Mouse (Mus musculus) hindbrain, embryonic 16.5 days (tissue): ENCODE data around the gene Chdh. TPM values are rescaled to one million over a fixed set of nuclear protein-coding genes. Genes with fewer than 3 reads are reported as not detected.

ENCODE experiments used
- ATAC-seq: fragments of 200-750 bp; cut with Nextera tagmentation; 2 replicates; pipeline ENCODE4 v1.8.0; 2017; ENCODE audit warnings: moderate TSS enrichment, moderate library complexity
- H3K27ac ChIP-seq: fragments of 300-500 bp; sonication (generic); 2 replicates; pipeline ENCODE4 v1.5.1; 2014; ENCODE audit warnings: low read depth, mild to moderate bottlenecking, control low read depth, low read length, moderate library complexity
- H3K27me3 ChIP-seq: fragments of 300-500 bp; sonication (generic); replicated peaks from 2 replicates; pipeline ENCODE4 v1.6.1; 2014; ENCODE audit warnings: low read length; ENCODE audit not compliant: control insufficient read depth, insufficient read depth
- H3K36me3 ChIP-seq: fragments of 300-500 bp; sonication (generic); 2 replicates; pipeline ENCODE4 v1.6.1; 2014; ENCODE audit warnings: mild to moderate bottlenecking, low read length, moderate library complexity, mixed read lengths; ENCODE audit not compliant: control insufficient read depth, insufficient read depth
- H3K4me1 ChIP-seq: fragments of 300-500 bp; sonication (generic); 2 replicates; pipeline ENCODE4 v1.6.1; 2014; ENCODE audit warnings: low read depth, low read length; ENCODE audit not compliant: control insufficient read depth, insufficient read depth
- H3K4me2 ChIP-seq: fragments of 300-500 bp; sonication (generic); 2 replicates; pipeline ENCODE4 v1.6.1; 2014; ENCODE audit warnings: mild to moderate bottlenecking, low read length, control low read depth, moderate library complexity
- H3K4me3 ChIP-seq: fragments of 300-500 bp; sonication (generic); 2 replicates; pipeline ENCODE4 v1.5.1; 2014; ENCODE audit warnings: mild to moderate bottlenecking, low read length, control low read depth, moderate library complexity
- H3K9ac ChIP-seq: fragments of 300-500 bp; sonication (generic); 2 replicates; pipeline ENCODE4 v1.6.1; 2014; ENCODE audit warnings: low read depth, mild to moderate bottlenecking, control low read depth, low read length, moderate library complexity
- H3K9me3 ChIP-seq: fragments of 300-500 bp; sonication (generic); 2 replicates; pipeline ENCODE4 v1.6.1; 2014; ENCODE audit warnings: mild to moderate bottlenecking, low read length, moderate library complexity; ENCODE audit not compliant: control insufficient read depth
- WGBS: fragments of 180-500 bp; shearing (Covaris S2); extraction: QIAGEN DNeasy Blood & Tissue Kit; methylation state at CpG from one replicate; pipeline ENCODE4 v1.1.7; 2014; 5-methylcytosine and 5-hydroxymethylcytosine counted together
- polyA plus RNA-seq: library from polyadenylated mRNA; unstranded; fragments of >200 nt; fragmentation: Nextera tagmentation; extraction: Ambion mirVana; gene quantifications from 2 replicates; pipeline ENCODE4 v1.2.1, GENCODE M21; 2015

The Chdh gene
- polyA plus RNA-seq, result 0.36 and 0.51 TPM in 2 replicates

GRCm38 (mm10) chr14:30008733-30009575 is at the start of gene Chdh, which contains the start of gene Il17rb:
Gene Chdh, plus strand, starts transcription at chr14:30009023.
Gene Il17rb, minus strand, starts transcription at chr14:30008896.
- Histone ChIP-seq H3K4me3 (peak within 1 kb of the TSS; percentile 50), H3K36me3 (no peaks in the 10 kb centered on the region), H3K9ac (peak within 1 kb of the TSS; percentile 68), H3K4me1 (peaks cover 10% of the 10 kb centered on the region), H3K27ac (no peak within 1 kb of the TSS), H3K4me2 (peak within 1 kb of the TSS; percentile 98), H3K27me3 (no peaks in the 10 kb centered on the region), H3K9me3 (no peaks in the 10 kb centered on the region)
- 14% methylated on average over 46 of the region's 54 CpGs for WGBS
- ATAC-seq, result peak; percentile 67; the same call in 1 of the 2 replicates

GRCm38 (mm10) chr14:29967611-29968010 is 41.2 kb upstream of the Chdh start:
- H3K36me3 ChIP-seq, result peaks cover 13% of the 10 kb centered on the region
- peaks cover 22% of the 10 kb centered on the region for H3K4me1 ChIP-seq
- no peaks in the 10 kb centered on the region for H3K27me3 ChIP-seq
- H3K4me2 ChIP-seq, result peak overlapping the region; percentile 64
- peaks cover 1% of the 10 kb centered on the region; the same call in 1 of the 2 replicates for H3K9me3 ChIP-seq
- H3K27ac ChIP-seq, result peak overlapping the region; percentile 66
- WGBS, result 62% methylated on average over 7 of the region's 7 CpGs
- H3K4me3 ChIP-seq, result peak overlapping the region; percentile 91
- no peak for ATAC-seq
- H3K9ac ChIP-seq, result peak overlapping the region; percentile 56

GRCm38 (mm10) chr14:29968075-29968821 is 40.6 kb upstream of the Chdh start, which contains the start of gene Selenok:
Gene Selenok, plus strand, starts transcription at chr14:29968308.
- Histone ChIP-seq H3K4me3 (peak within 1 kb of the TSS; percentile 91), H3K27ac (peak within 1 kb of the TSS; percentile 86), H3K9me3 (no peaks in the 10 kb centered on the region), H3K9ac (peak within 1 kb of the TSS; percentile 95), H3K4me1 (peaks cover 22% of the 10 kb centered on the region), H3K4me2 (peak within 1 kb of the TSS; percentile 85), H3K27me3 (no peaks in the 10 kb centered on the region), H3K36me3 (peaks cover 19% of the 10 kb centered on the region)
- WGBS, result under 1% methylated on average over 49 of the region's 49 CpGs
- peak; percentile 100 for ATAC-seq

GRCm38 (mm10) chr14:29971446-29971845 is 37.4 kb upstream of the Chdh start:
- Histone ChIP-seq H3K4me1 (peaks cover 22% of the 10 kb centered on the region), H3K4me2 (no peak overlapping the region), H3K4me3 (no peak overlapping the region), H3K36me3 (peaks cover 29% of the 10 kb centered on the region), H3K27ac (no peak overlapping the region), H3K9ac (no peak overlapping the region), H3K9me3 (no peaks in the 10 kb centered on the region), H3K27me3 (no peaks in the 10 kb centered on the region)
- ATAC-seq, result no peak
- WGBS, result 97% methylated on average over 7 of the region's 7 CpGs

GRCm38 (mm10) chr14:29971993-29972392 is 36.8 kb upstream of the Chdh start:
- Histone ChIP-seq H3K27ac (no peak overlapping the region), H3K4me3 (no peak overlapping the region), H3K9me3 (no peaks in the 10 kb centered on the region), H3K4me1 (peaks cover 22% of the 10 kb centered on the region), H3K9ac (no peak overlapping the region), H3K27me3 (no peaks in the 10 kb centered on the region), H3K4me2 (no peak overlapping the region), H3K36me3 (peaks cover 29% of the 10 kb centered on the region)
- WGBS, result 87% methylated on average over 5 of the region's 5 CpGs
- ATAC-seq, result no peak

GRCm38 (mm10) chr14:29976927-29977326 is 31.9 kb upstream of the Chdh start:
- no peak for ATAC-seq

GRCm38 (mm10) chr14:29978254-29979204 is 30.3 kb upstream of the Chdh start, which contains the start of gene Actr8:
Gene Actr8, plus strand, starts transcription at chr14:29978337.
- ATAC-seq, result peak; percentile 95
- Histone ChIP-seq H3K4me1 (peaks cover 10% of the 10 kb centered on the region), H3K9me3 (no peaks in the 10 kb centered on the region; the same call in 1 of the 2 replicates), H3K36me3 (peaks cover 34% of the 10 kb centered on the region), H3K9ac (peak within 1 kb of the TSS; percentile 97), H3K4me3 (peak within 1 kb of the TSS; percentile 96), H3K27me3 (no peaks in the 10 kb centered on the region), H3K4me2 (peak within 1 kb of the TSS; percentile 81), H3K27ac (peak within 1 kb of the TSS; percentile 94)
- 3% methylated on average over 43 of the region's 44 CpGs for WGBS

More at GRCm38 (mm10) chr14:29976927-29977326, 31.9 kb upstream of the Chdh start:
- Histone ChIP-seq H3K4me2 (no peak overlapping the region), H3K27me3 (no peaks in the 10 kb centered on the region), H3K36me3 (peaks cover 38% of the 10 kb centered on the region), H3K4me1 (peaks cover 10% of the 10 kb centered on the region), H3K9ac (no peak overlapping the region), H3K27ac (no peak overlapping the region), H3K9me3 (no peaks in the 10 kb centered on the region; the same call in 1 of the 2 replicates), H3K4me3 (no peak overlapping the region)
- WGBS, result 96% methylated on average over 6 of the region's 6 CpGs

GRCm38 (mm10) chr14:29980447-29981205 is 28.2 kb upstream of the Chdh start:
- H3K4me2 ChIP-seq, result no peak overlapping the region
- WGBS, result 95% methylated on average over 10 of the region's 10 CpGs
- no peaks in the 10 kb centered on the region for H3K27me3 ChIP-seq
- H3K9ac ChIP-seq, result no peak overlapping the region
- peaks cover 45% of the 10 kb centered on the region for H3K36me3 ChIP-seq
- no peak overlapping the region for H3K27ac ChIP-seq
- H3K4me1 ChIP-seq, result peaks cover 10% of the 10 kb centered on the region
- ATAC-seq, result no peak
- H3K9me3 ChIP-seq, result no peaks in the 10 kb centered on the region; the same call in 1 of the 2 replicates
- H3K4me3 ChIP-seq, result no peak overlapping the region
